Mouse (Mus musculus): ENCODE measurements around the gene Ciz1. TPM values are rescaled to one million over a fixed set of nuclear protein-coding genes. Genes with fewer than 3 reads are reported as not detected.

Gene Ciz1
- polyA plus RNA-seq, 1 experiment from 2014 or later = 24.8 TPM

DNA sequence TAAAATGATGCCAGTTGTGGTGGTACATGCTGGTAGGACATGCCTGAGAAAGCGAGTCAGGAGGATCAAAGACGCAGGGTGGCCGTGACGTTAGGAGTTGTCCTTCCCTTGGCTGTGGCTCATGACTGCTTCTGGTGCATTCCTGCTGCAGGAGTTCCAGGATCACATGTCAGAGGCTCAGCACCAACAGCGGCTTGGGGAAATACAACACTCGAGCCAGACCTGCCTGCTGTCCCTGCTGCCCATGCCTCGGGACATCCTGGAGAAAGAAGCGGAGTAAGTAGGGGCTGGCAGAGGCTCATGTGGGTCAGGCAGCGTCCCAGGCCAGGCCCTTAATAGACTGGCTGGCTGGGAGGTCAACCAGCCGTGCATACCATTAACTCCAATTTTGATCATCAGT, 22.1 kb downstream of the Ciz1 start:
- Histone ChIP-seq H3K9ac (no peak overlapping the region), H3K27ac (no peak overlapping the region), H3K36me3 (peaks cover 99% of the 10 kb centered on the region), H3K27me3 (replicated peaks) (no peaks in the 10 kb centered on the region), H3K4me3 (no peak overlapping the region), H3K4me1 (no peaks in the 10 kb centered on the region), H3K4me2 (no peak overlapping the region), H3K9me3 (replicated peaks) (no peaks in the 10 kb centered on the region)
- 86% methylated on average over 10 of the region's 10 CpGs for WGBS (ENCODE audit: insufficient replicate concordance)
- ATAC-seq = no peak

DNA sequence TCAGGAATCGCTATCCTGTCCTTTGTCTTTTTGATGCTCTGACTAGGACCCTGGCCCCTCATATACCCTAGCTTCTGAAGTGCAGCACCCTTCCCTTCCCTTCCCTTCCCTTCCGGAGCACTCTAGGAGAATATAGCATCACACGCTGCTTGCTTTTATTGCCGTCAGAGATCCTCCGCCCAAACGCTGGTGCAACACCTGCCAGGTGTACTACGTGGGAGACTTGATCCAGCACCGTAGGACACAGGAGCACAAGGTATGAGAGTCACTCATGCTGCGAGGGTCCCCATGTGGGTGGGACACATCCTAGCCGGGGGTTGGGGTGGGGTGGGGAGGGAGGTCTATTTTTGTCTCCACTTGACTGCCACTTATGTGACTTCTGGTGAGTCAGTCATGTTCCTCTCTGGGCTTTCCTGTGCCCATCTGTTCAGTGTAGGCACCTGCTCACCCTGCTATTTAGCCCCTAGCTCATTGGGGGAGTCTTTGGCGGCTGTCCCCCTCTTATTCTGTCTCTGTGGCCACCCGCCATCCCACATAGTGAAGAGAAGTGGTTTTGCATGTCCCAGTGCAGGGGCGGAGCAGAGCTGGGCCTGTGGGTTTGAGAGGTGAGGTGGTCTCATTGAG, 23.3 kb downstream of the Ciz1 start:
- ATAC-seq = no peak
- no peak overlapping the region for H3K9ac ChIP-seq
- H3K4me3 ChIP-seq = no peak overlapping the region
- peaks cover 5% of the 10 kb centered on the region; the same call in 1 of the 2 replicates for H3K27me3 ChIP-seq (replicated peaks)
- peaks cover 5% of the 10 kb centered on the region for H3K4me1 ChIP-seq
- H3K9me3 ChIP-seq (replicated peaks) = no peaks in the 10 kb centered on the region
- H3K27ac ChIP-seq = no peak overlapping the region
- peaks cover 92% of the 10 kb centered on the region for H3K36me3 ChIP-seq
- WGBS (ENCODE audit: insufficient replicate concordance) = 83% methylated on average over 13 of the region's 13 CpGs
- H3K4me2 ChIP-seq = no peak overlapping the region

- no peak for ATAC-seq
- no peak overlapping the region for H3K9ac ChIP-seq
- no peaks in the 10 kb centered on the region for H3K9me3 ChIP-seq (replicated peaks)
- peaks cover 6% of the 10 kb centered on the region; the same call in 1 of the 2 replicates for H3K27me3 ChIP-seq (replicated peaks)
- 84% methylated on average over 10 of the region's 10 CpGs for WGBS (ENCODE audit: insufficient replicate concordance)
- H3K27ac ChIP-seq = no peak overlapping the region
- H3K4me1 ChIP-seq = peaks cover 19% of the 10 kb centered on the region
- no peak overlapping the region for H3K4me2 ChIP-seq
- H3K36me3 ChIP-seq = peaks cover 77% of the 10 kb centered on the region
- no peak overlapping the region for H3K4me3 ChIP-seq
Observed at GRCm38 (mm10) chr2:32376963-32377362, 24.8 kb downstream of the Ciz1 start.

DNA sequence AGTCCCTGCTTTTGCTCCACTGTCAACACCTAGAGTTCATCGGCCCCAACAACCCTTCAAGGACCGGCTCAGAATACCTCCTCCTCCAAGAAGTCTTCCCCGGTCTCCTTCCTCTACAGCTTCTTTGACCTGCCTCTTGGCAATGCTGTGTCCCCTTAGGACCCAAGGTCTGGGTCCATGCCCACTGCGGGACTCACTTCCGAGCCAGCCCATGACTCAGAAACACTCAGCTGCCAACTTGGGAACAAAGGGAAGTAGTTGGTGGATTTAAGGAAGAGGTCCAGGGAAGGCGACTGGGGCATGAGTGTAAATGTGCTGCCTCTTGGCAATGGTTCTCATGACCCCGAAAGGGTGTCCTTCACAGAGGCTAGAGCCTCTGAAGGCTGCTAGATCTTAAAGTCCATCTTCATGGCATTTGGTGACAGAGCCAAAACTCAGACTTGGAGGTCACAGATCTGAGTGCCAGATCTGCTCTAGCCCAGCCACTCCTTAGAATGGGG, 27.9 kb downstream of the Ciz1 start:
- 82% methylated on average over 7 of the region's 7 CpGs for WGBS (ENCODE audit: insufficient replicate concordance)
- H3K27ac ChIP-seq = no peak overlapping the region
- H3K4me3 ChIP-seq = no peak overlapping the region
- H3K27me3 ChIP-seq (replicated peaks) = peaks cover 35% of the 10 kb centered on the region
- ATAC-seq = no peak
- peaks cover 47% of the 10 kb centered on the region for H3K36me3 ChIP-seq
- H3K4me2 ChIP-seq = peak overlapping the region; percentile 89
- H3K9me3 ChIP-seq (replicated peaks) = no peaks in the 10 kb centered on the region
- peak overlapping the region; percentile 20; the same call in 1 of the 2 replicates for H3K9ac ChIP-seq
- H3K4me1 ChIP-seq = peaks cover 26% of the 10 kb centered on the region

GRCm38 (mm10) chr2:32381141-32381774, 29.1 kb downstream of the Ciz1 start:
- Histone ChIP-seq H3K36me3 (peaks cover 35% of the 10 kb centered on the region), H3K27me3 (replicated peaks) (peaks cover 46% of the 10 kb centered on the region), H3K9ac (peak overlapping the region; percentile 80), H3K4me1 (peaks cover 26% of the 10 kb centered on the region), H3K4me2 (peak overlapping the region; percentile 89), H3K4me3 (peak overlapping the region; percentile 68), H3K9me3 (replicated peaks) (no peaks in the 10 kb centered on the region), H3K27ac (peak overlapping the region; percentile 69)
- 2% methylated on average over 27 of the region's 27 CpGs for WGBS (ENCODE audit: insufficient replicate concordance)
- peak; percentile 37 for ATAC-seq

DNA sequence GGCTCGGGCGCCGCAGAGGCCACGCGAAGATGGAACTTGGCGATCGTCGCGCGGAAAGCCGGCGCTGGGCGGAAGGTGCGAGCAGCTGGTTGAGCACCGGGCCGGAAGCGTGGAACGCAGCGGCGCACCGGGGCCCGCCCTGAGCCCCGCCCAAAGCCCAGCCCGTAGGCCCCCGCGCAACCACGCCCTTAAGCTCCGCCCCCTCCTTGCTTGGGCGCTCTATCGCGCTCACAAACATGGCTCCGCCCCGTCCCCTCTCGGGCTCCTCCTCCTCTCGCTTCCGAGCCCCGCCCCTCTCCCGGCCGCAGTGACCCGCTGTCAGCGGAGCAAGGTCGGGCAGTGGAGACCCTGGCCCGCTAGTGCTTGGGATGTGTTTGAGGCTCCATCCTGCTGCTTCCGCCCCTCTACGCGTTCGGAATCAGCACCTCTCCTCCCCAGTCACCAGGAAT, 29.7 kb downstream of the Ciz1 start, which contains the start of gene 1110008P14Rik:
1110008P14Rik (minus strand) TSS at position 164 of the 449 bp plus-strand sequence.
- H3K9ac ChIP-seq = peak within 1 kb of the TSS; percentile 80
- WGBS (ENCODE audit: insufficient replicate concordance) = 4% methylated on average over 46 of the region's 47 CpGs
- ATAC-seq = peak; percentile 92
- H3K27me3 ChIP-seq (replicated peaks) = peaks cover 51% of the 10 kb centered on the region
- peaks cover 29% of the 10 kb centered on the region for H3K36me3 ChIP-seq
- H3K4me1 ChIP-seq = peaks cover 26% of the 10 kb centered on the region
- H3K9me3 ChIP-seq (replicated peaks) = no peaks in the 10 kb centered on the region
- H3K4me3 ChIP-seq = peak within 1 kb of the TSS; percentile 68
- H3K27ac ChIP-seq = peak within 1 kb of the TSS; percentile 69
- H3K4me2 ChIP-seq = peak within 1 kb of the TSS; percentile 89

DNA sequence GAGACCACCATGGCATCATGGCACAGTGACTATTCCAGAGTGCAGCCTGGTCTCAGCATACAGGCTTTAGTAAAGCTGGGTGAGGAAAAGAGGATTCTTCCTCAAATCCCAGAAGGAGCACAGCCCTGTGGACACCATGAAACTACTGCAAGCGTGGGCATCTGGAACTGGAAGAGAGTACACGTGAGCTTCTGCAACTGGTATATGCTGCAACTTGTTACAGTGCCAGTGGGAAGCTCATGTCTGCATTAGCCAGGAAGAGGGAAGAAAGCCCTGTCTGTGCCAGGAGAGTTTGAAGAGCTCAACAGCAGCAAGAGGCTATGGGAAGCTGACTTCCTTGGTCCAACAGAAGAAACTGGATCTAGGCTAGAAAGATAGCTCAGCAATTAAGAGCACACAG, 30.6 kb downstream of the Ciz1 start:
- Histone ChIP-seq H3K4me1 (peaks cover 26% of the 10 kb centered on the region), H3K4me3 (no peak overlapping the region), H3K27ac (no peak overlapping the region), H3K9ac (no peak overlapping the region), H3K4me2 (no peak overlapping the region), H3K27me3 (replicated peaks) (peaks cover 60% of the 10 kb centered on the region), H3K9me3 (replicated peaks) (no peaks in the 10 kb centered on the region), H3K36me3 (peaks cover 20% of the 10 kb centered on the region)
- 80% methylated on average over 2 of the region's 2 CpGs for WGBS (ENCODE audit: insufficient replicate concordance)
- no peak for ATAC-seq

DNA sequence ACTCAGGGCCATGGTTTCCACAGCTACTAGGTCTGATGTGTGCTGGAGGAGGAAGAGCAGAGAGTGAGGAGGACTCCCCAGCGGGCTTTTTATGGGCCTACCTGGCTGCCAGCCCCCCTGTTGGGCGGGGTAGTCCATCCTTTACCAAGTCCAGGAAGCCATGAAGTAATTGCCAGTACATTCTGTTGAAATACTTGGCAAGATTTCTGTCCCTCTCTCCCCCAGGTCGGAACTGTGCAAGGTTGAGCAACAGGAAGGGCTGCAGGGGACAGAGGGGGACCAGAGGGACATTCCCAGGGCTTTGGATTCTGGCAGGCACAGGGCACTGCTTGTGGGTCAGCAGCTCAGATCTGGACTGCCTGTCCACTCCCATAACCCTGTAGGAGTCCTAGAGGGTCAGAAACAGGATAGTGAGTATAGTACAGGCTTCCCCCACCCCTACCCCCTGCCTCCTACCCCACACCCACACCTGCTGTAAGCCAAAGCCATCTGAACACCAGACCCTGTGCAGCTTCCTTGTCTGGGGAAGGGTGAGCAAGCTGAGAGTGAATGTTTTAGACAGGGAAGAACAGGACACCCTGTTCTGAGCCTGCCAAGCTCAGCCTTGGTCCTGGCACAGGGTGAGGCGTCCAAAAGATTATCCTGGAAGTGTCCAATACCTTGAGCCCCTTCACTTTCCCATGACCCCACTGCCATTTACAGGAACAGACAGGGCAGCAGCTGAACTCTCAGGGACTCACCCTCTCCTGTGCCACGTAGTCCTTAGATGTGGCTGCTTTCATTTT, 35.8 kb downstream of the Ciz1 start, which contains the start of gene Lcn2:
Lcn2 (minus strand) TSS at position 547 of the 785 bp plus-strand sequence.
- ATAC-seq = no peak
- H3K4me2 ChIP-seq = no peak within 1 kb of the TSS
- H3K36me3 ChIP-seq = no peaks in the 10 kb centered on the region
- whole genome bisulfite sequencing (ENCODE audit: insufficient replicate concordance) = 46% methylated on average over 5 of the region's 5 CpGs
- no peak within 1 kb of the TSS for H3K27ac ChIP-seq
- H3K9ac ChIP-seq = no peak within 1 kb of the TSS
- no peaks in the 10 kb centered on the region for H3K9me3 ChIP-seq (replicated peaks)
- H3K4me3 ChIP-seq = no peak within 1 kb of the TSS
- H3K27me3 ChIP-seq (replicated peaks) = peaks cover 57% of the 10 kb centered on the region
- no peaks in the 10 kb centered on the region for H3K4me1 ChIP-seq

GRCm38 (mm10) chr2:32389157-32389556, 37.0 kb downstream of the Ciz1 start:
- H3K4me2 ChIP-seq = no peak overlapping the region
- no peak overlapping the region for H3K9ac ChIP-seq
- H3K9me3 ChIP-seq (replicated peaks) = no peaks in the 10 kb centered on the region
- ATAC-seq = no peak
- no peak overlapping the region for H3K4me3 ChIP-seq
- 39% methylated on average over 2 of the region's 2 CpGs for WGBS (ENCODE audit: insufficient replicate concordance)
- H3K36me3 ChIP-seq = no peaks in the 10 kb centered on the region
- 0 out of 2 replicates have a peak, but pooled peaks cover under 1% of the 10 kb centered on the region for H3K4me1 ChIP-seq
- no peak overlapping the region for H3K27ac ChIP-seq
- peaks cover 45% of the 10 kb centered on the region for H3K27me3 ChIP-seq (replicated peaks)

GRCm38 (mm10) chr2:32390871-32391270, 38.7 kb downstream of the Ciz1 start:
- Histone ChIP-seq H3K4me2 (no peak overlapping the region), H3K36me3 (no peaks in the 10 kb centered on the region), H3K9ac (no peak overlapping the region), H3K27me3 (replicated peaks) (peaks cover 29% of the 10 kb centered on the region), H3K4me1 (peaks cover 15% of the 10 kb centered on the region), H3K4me3 (no peak overlapping the region), H3K9me3 (replicated peaks) (no peaks in the 10 kb centered on the region), H3K27ac (no peak overlapping the region)
- 70% methylated on average over 8 of the region's 8 CpGs for WGBS (ENCODE audit: insufficient replicate concordance)
- no peak for ATAC-seq

DNA sequence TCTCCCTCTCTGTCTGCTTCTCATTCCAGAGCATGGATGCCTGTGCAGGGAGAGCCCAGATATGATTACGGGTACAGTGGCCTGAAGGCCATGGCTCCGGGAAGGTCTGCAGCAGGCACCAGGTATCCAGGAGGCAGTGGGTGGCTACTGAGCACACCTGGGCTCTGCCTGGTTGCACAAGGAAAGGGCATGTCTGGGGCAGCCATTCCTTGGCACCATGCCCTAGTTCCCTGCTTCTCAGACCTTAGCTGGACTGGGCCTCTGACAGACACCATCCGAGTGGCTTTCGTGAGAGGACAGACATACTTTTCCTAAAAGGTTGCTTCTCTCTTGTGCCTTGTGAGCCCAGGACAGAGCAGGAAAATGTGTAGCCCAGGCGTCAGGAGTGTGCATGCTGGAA, 39.9 kb downstream of the Ciz1 start:
- no peaks in the 10 kb centered on the region for H3K9me3 ChIP-seq (replicated peaks)
- H3K27me3 ChIP-seq (replicated peaks) = peaks cover 17% of the 10 kb centered on the region
- no peak overlapping the region for H3K4me3 ChIP-seq
- 74% methylated on average over 5 of the region's 5 CpGs for WGBS (ENCODE audit: insufficient replicate concordance)
- no peaks in the 10 kb centered on the region for H3K36me3 ChIP-seq
- peaks cover 22% of the 10 kb centered on the region for H3K4me1 ChIP-seq
- H3K4me2 ChIP-seq = no peak overlapping the region
- H3K9ac ChIP-seq = no peak overlapping the region
- no peak overlapping the region for H3K27ac ChIP-seq
- no peak for ATAC-seq

Data from liver, embryonic 12.5 days (tissue).